Mouse (Mus musculus) lung, postnatal 0 days (tissue): ENCODE measurements around the gene Mbnl2.

Experiments
- CTCF ChIP-seq: IDR thresholded peaks from 2 replicates; pipeline ENCODE4 v1.5.1; 2016; ENCODE audit warnings: antibody characterized with exemption, mild to moderate bottlenecking
- EP300 ChIP-seq: IDR thresholded peaks from 2 replicates; pipeline ENCODE4 v1.6.1; 2016; ENCODE audit warnings: antibody characterized with exemption, mild to moderate bottlenecking, control low read depth

DNA sequence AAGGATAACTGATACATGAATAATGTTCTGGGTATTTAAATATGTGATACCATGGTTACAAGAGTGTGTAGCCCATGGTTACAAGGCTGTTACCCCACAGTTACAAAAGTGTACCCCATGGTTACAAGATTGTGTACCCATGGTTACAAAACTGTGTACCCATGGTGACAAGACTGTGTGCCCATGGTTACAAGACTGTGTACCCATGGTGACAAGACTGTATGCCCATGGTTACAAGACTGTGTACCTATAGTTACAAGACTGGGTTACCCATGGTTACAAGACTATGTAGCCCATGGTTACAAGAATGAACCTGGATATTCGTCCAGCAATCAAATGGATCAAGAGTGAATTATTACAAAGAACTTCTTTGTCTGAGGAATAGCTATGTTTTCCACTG is 16.0 kb upstream of the Mbnl2 start:
- no peak for TF ChIP-seq CTCF
- no peak for TF ChIP-seq EP300
